Mouse (Mus musculus) embryonic facial prominence, embryonic 14.5 days (tissue): ENCODE measurements around the gene Alg14. TPM values are rescaled to one million over a fixed set of nuclear protein-coding genes. Genes with fewer than 3 reads are reported as not detected.

Experiments
- ATAC-seq: fragments of 200-750 bp; cut with Nextera tagmentation; 2 replicates; pipeline ENCODE4 v1.8.0; 2017; ENCODE audit warnings: low read depth, moderate number of reproducible peaks, moderate TSS enrichment
- DNase-seq: peaks from one replicate; pipeline ENCODE4 v3.0.0-alpha.2; 2015; ENCODE audit warnings: low spot score
- H3K27ac ChIP-seq: fragments of 300-500 bp; sonication (generic); replicated peaks from 2 replicates; pipeline ENCODE4 v1.5.1; 2014; ENCODE audit warnings: low read depth, mild to moderate bottlenecking, low read length, moderate library complexity
- H3K27me3 ChIP-seq: fragments of 300-500 bp; sonication (generic); replicated peaks from 2 replicates; pipeline ENCODE4 v1.6.1; 2014; ENCODE audit warnings: low read length; ENCODE audit not compliant: control insufficient read depth, insufficient read depth
- H3K36me3 ChIP-seq: fragments of 300-500 bp; sonication (generic); 2 replicates; pipeline ENCODE4 v1.6.1; 2014; ENCODE audit warnings: low read length, mixed read lengths; ENCODE audit not compliant: control insufficient read depth, insufficient read depth
- H3K4me1 ChIP-seq: fragments of 300-500 bp; sonication (generic); 2 replicates; pipeline ENCODE4 v1.6.1; 2014; ENCODE audit warnings: antibody characterized with exemption, low read length; ENCODE audit not compliant: control insufficient read depth, insufficient read depth
- H3K4me2 ChIP-seq: fragments of 300-500 bp; sonication (generic); 2 replicates; pipeline ENCODE4 v1.6.1; 2014; ENCODE audit warnings: low read depth, mild to moderate bottlenecking, low read length, moderate library complexity, mixed read lengths
- H3K4me3 ChIP-seq: fragments of 300-500 bp; sonication (generic); 2 replicates; pipeline ENCODE4 v1.5.1; 2014; ENCODE audit warnings: low read depth, mild to moderate bottlenecking, low read length
- H3K9ac ChIP-seq: fragments of 300-500 bp; sonication (generic); 2 replicates; pipeline ENCODE4 v1.6.1; 2014; ENCODE audit warnings: low read depth, mild to moderate bottlenecking, low read length, moderate library complexity, mixed read lengths
- H3K9me3 ChIP-seq: fragments of 300-500 bp; sonication (generic); 2 replicates; pipeline ENCODE4 v1.6.1; 2016; ENCODE audit warnings: low read length; ENCODE audit not compliant: control insufficient read depth
- WGBS: fragments of 180-500 bp; shearing (Covaris S2); extraction: QIAGEN DNeasy Blood & Tissue Kit; methylation state at CpG from one replicate; pipeline ENCODE4 v1.1.7; 2014; 5-methylcytosine and 5-hydroxymethylcytosine counted together
- polyA plus RNA-seq: library from polyadenylated mRNA; unstranded; fragments of >200 nt; fragmentation: Nextera tagmentation; extraction: Ambion mirVana; gene quantifications from 2 replicates; pipeline ENCODE4 v1.2.1, GENCODE M21; 2014

Gene Alg14
- polyA plus RNA-seq, 1 experiment from 2014 or later: 49.6 TPM

DNA sequence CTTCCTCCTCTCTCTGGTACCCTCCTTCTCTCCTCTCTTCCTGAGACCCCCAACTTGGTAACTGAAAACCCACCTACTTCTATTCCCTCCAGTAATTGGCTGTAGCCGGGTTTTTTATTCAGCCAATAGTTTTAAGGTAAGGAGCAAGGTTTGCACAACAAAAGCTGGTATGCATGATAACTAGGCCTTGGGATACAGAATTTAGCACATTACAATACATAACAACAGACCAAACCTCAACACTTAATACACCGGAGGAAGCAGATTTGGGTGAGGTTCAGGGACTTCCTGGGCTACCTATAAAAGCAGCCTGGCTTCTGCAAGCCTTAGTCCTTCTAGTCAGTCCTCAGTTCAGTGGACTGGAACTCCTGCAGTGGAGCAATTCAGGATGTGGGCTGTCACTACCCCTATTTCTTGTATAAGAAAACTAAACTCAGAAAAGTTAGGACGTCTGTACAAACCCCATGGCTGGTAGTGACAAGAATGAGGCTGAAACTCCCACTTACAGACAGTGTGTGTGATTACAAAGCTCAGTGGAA, 96.0 kb downstream of the Alg14 start:
- Histone ChIP-seq H3K9ac (no peak overlapping the region), H3K27ac (no peak overlapping the region), H3K27me3 (no peaks in the 10 kb centered on the region), H3K4me1 (peaks cover 28% of the 10 kb centered on the region), H3K36me3 (no peaks in the 10 kb centered on the region), H3K4me2 (no peak overlapping the region), H3K4me3 (no peak overlapping the region), H3K9me3 (no peaks in the 10 kb centered on the region)
- 66% methylated on average over 3 of the region's 3 CpGs for WGBS
- DNase-seq (no peak), ATAC-seq (no peak)

DNA sequence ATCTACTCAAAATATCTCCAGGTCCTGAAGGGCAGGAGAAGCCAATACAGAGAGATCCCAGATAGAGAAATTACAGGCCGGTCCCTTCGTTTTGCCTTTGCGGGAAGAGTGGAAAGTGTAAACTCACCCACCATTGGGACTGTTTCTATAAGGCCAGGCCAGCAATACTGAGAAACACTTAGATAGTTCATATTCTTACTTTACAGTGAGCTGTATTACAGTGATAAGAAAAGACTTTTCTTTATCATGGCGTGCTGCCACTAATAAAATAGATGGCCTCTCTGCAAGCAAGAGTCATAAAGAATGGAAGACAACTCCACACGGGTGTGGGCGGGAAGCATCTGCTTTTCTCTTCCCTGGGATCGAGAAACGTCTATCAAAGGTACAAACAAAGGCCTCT, 97.8 kb downstream of the Alg14 start:
- Histone ChIP-seq H3K36me3 (no peaks in the 10 kb centered on the region), H3K4me3 (no peak overlapping the region), H3K4me1 (peaks cover 28% of the 10 kb centered on the region), H3K27ac (peak overlapping the region; percentile 78), H3K4me2 (peak overlapping the region; percentile 46; the same call in 1 of the 2 replicates), H3K9me3 (no peaks in the 10 kb centered on the region), H3K27me3 (no peaks in the 10 kb centered on the region), H3K9ac (no peak overlapping the region)
- no peak for DNase-seq
- WGBS: 66% methylated on average over 8 of the region's 8 CpGs
- ATAC-seq: no peak

DNA sequence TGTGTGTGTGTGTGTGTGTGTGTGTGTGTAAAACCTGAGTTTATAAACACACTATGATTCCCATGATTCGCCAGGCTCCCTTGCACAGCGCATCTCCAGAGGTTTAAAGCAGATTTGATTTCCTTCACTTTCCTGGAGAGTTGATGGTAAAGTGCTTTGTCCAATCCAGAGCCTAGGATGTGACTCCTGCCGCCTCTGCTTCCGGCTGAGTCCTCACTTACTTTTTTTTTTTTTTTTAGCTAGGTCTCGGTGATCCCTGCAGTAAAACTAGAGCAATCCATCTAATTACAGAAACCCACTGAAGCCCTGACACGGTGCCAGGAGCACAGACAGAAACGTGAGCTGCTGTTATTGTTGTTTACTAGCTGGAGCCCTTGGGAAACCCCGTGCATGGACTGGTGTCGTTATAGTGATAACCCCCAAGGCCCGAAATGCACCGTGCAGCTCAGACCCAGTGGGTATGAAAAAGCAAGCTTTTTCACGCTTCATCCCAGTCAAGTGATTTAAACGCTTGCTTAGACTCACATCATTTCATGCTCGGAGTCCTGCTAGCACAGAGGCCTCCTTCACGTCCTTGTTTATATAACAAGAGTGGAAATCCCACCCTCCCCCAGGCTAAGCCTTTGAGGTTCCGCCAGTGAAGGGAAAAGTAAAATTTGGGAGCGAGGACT, 98.4 kb downstream of the Alg14 start:
- Histone ChIP-seq H3K36me3 (no peaks in the 10 kb centered on the region), H3K9me3 (no peaks in the 10 kb centered on the region), H3K9ac (peak overlapping the region; percentile 28; the same call in 1 of the 2 replicates), H3K27ac (peak overlapping the region; percentile 78), H3K4me2 (peak overlapping the region; percentile 46), H3K27me3 (no peaks in the 10 kb centered on the region), H3K4me3 (0 out of 2 replicates have a peak overlapping the region, but pooled peaks have one; percentile 11), H3K4me1 (peaks cover 28% of the 10 kb centered on the region)
- ATAC-seq (peak; percentile 89), DNase-seq (peak; percentile 94)
- 10% methylated on average over 17 of the region's 17 CpGs for WGBS

DNA sequence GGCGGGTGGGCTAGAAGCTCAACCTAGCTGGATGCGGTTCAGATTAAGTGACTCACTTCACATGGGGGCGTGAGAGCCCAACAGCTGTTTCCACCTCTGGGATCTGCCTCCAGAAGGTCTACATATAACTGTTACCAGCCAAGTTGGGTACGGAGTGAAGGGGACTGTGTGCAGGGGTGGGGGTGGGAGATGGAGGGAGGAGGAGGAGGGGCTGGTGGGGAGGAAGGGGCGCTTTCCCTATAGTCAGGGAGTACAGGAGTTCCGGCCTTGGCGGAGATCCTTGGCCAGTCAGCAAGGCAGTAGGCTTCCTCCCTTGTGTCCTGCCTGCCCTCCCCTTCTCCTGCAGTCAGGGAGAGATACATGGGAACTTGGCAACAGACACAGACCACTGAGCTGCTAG, 99.2 kb downstream of the Alg14 start:
- DNase-seq: peak; percentile 80
- H3K4me2 ChIP-seq: peak overlapping the region; percentile 46
- no peak overlapping the region for H3K4me3 ChIP-seq
- H3K36me3 ChIP-seq: no peaks in the 10 kb centered on the region
- no peaks in the 10 kb centered on the region for H3K9me3 ChIP-seq
- H3K9ac ChIP-seq: 0 out of 2 replicates have a peak overlapping the region, but pooled peaks have one; percentile 34
- peak; percentile 64 for ATAC-seq
- WGBS: 25% methylated on average over 7 of the region's 7 CpGs
- H3K27ac ChIP-seq: peak overlapping the region; percentile 78
- H3K27me3 ChIP-seq: no peaks in the 10 kb centered on the region
- peaks cover 28% of the 10 kb centered on the region for H3K4me1 ChIP-seq

DNA sequence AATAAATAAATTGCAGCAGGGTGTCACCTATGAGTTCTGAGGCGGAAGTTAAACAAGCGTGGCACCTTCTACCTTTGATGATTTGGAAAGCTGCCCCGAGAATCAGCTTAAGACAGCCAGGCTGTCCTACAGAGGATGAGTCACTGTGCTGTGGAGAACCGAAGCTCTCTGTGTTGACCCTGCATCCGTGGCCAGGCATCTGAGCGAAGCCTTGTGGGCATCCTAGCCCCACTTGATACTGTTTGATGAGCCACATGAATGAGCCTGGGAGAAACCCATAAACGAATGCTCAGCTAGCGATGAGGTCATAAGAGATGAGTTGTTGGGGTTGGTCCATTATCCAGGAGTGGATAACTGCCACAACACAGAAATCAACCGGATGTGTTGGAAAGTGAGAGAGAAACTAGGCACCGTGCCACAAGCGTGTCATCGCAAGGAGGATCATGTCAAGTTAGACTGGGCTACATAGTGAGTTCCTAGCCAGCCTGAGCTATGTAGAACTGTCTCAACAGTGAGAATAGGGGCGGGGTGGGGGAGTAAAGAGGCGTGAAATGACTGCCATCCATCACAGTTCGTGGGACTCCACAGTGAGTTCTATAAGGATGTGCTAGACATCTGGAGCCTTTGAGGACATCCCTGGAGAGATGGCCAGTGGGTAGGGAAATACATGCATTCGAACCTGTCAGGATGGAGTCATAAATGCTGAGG, 104.2 kb downstream of the Alg14 start:
- H3K4me2 ChIP-seq: no peak overlapping the region
- H3K27me3 ChIP-seq: no peaks in the 10 kb centered on the region
- peaks cover 25% of the 10 kb centered on the region for H3K4me1 ChIP-seq
- no peak overlapping the region for H3K4me3 ChIP-seq
- peak overlapping the region; percentile 66 for H3K27ac ChIP-seq
- no peaks in the 10 kb centered on the region for H3K9me3 ChIP-seq
- H3K9ac ChIP-seq: no peak overlapping the region
- 74% methylated on average over 16 of the region's 16 CpGs for WGBS
- no peaks in the 10 kb centered on the region for H3K36me3 ChIP-seq
- DNase-seq (no peak), ATAC-seq (no peak)

GRCm38 (mm10) chr3:121396561-121396960, 105.0 kb downstream of the Alg14 start:
- Histone ChIP-seq H3K4me3 (no peak overlapping the region), H3K9me3 (no peaks in the 10 kb centered on the region), H3K9ac (no peak overlapping the region), H3K4me2 (peak overlapping the region; percentile 1; the same call in 1 of the 2 replicates), H3K36me3 (no peaks in the 10 kb centered on the region), H3K27me3 (no peaks in the 10 kb centered on the region), H3K27ac (peak overlapping the region; percentile 66), H3K4me1 (peaks cover 18% of the 10 kb centered on the region)
- DNase-seq (no peak), ATAC-seq (peak; percentile 61)
- WGBS: 42% methylated on average over 7 of the region's 7 CpGs

- Histone ChIP-seq H3K36me3 (no peaks in the 10 kb centered on the region), H3K4me3 (no peak overlapping the region), H3K27ac (peak overlapping the region; percentile 66), H3K27me3 (no peaks in the 10 kb centered on the region), H3K4me2 (peak overlapping the region; percentile 1; the same call in 1 of the 2 replicates), H3K9me3 (no peaks in the 10 kb centered on the region), H3K4me1 (peaks cover 17% of the 10 kb centered on the region), H3K9ac (no peak overlapping the region)
- peak; percentile 84 for ATAC-seq
- peak; percentile 76 for DNase-seq
- 37% methylated on average over 6 of the region's 6 CpGs for WGBS
Observed at GRCm38 (mm10) chr3:121397007-121397406, 105.4 kb downstream of the Alg14 start.

DNA sequence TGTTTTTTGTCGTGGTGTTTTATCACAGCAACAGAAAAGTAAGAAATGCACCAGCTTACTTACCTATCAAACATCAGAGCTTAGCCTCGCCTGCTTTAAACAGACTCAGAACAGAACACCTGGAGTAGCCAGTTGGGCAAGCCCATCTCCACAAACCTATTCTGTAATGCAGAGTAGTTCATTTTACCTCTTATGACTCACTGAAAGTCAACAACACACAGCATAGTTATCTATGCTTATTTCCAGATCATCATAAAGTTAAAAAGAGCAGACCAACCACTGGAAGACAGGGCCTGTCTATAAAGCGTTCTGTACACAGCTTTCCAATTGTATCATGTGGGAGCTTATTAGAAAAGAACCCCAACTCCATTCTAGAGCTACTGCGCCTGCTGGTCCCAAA, 109.8 kb downstream of the Alg14 start:
- Histone ChIP-seq H3K4me2 (no peak overlapping the region), H3K9ac (no peak overlapping the region), H3K4me1 (peaks cover 12% of the 10 kb centered on the region; the same call in 1 of the 2 replicates), H3K27me3 (no peaks in the 10 kb centered on the region), H3K9me3 (no peaks in the 10 kb centered on the region), H3K36me3 (no peaks in the 10 kb centered on the region), H3K27ac (no peak overlapping the region), H3K4me3 (no peak overlapping the region)
- DNase-seq (no peak), ATAC-seq (no peak)
- 64% methylated on average over 4 of the region's 4 CpGs for WGBS
